Mouse (Mus musculus) Patski (cell line): ENCODE results near the gene Hivep1. TPM values are rescaled to one million over a fixed set of nuclear protein-coding genes. Genes with fewer than 3 reads are reported as not detected.

ENCODE experiments used
- ATAC-seq: fragments of 100-300 bp; one replicate; pipeline ENCODE4 v1.8.0; 2021
- CTCF ChIA-PET: fragments of 350-600 bp; sonication (Branson Sonifier 250); formaldehyde crosslinking; loops from one replicate; lab custom pipeline; 2022; ENCODE audit warnings: inconsistent platforms; lab: Charles Lee
- POLR2A ChIA-PET: fragments of 350-600 bp; sonication (Branson Sonifier 250); formaldehyde crosslinking; loops from one replicate; lab custom pipeline; 2022; ENCODE audit warnings: antibody characterized with exemption, inconsistent platforms; lab: Charles Lee
- DNase-seq: peaks from one replicate; pipeline ENCODE4 v3.0.0-alpha.2; 2011; ENCODE audit warnings: low read depth, low spot score
- H3K27me3 ChIP-seq: fragments of 371-371 bp; one replicate; pipeline ENCODE4 v1.5.1; 2021
- CTCF ChIP-seq: fragments of 100-300 bp; IDR thresholded peaks from one replicate; pipeline ENCODE4 v1.5.1; 2021
- in situ Hi-C: fragments of 300-500 bp; cut with MboI; formaldehyde crosslinking; loops from 3 replicates; pipeline ENCODE4 v1.11.1; 2018; ENCODE audit warnings: low pct_unique_long_range_greater_than_20kb, mixed read lengths
- polyA plus RNA-seq: library from polyadenylated mRNA; unstranded; gene quantifications from one replicate; pipeline ENCODE4 v1.2.3, GENCODE M21; 2021

The Hivep1 gene
- polyA plus RNA-seq, 1 experiment from 2014 or later = 36.5 TPM

GRCm38 (mm10) chr13:42051202-42051906 is 467 bp upstream of the Hivep1 start:
- peak; percentile 73 for ATAC-seq
- TF ChIP-seq CTCF = no peak
- CTCF ChIA-PET = interaction anchor here (0.7 kb wide), 1 partner anchor 284 kb away, joined by 3 read pairs; no protein-coding TSS in a partner anchor
- POLR2A ChIA-PET = interaction anchor here (0.5 to 1.6 kb wide), 5 partner anchors 29 to 375 kb away, joined by 3 to 7 read pairs (median 3); no protein-coding TSS in a partner anchor
- in situ Hi-C loops = loop anchor here (10.0 kb wide), 2 partner anchors 193 to 533 kb away; no protein-coding TSS in a partner anchor
- peak; percentile 88 for DNase-seq
- H3K27me3 ChIP-seq = no peaks in the 10 kb centered on the region

GRCm38 (mm10) chr13:42052696-42053541 is 1.1 kb downstream of the Hivep1 start:
- POLR2A ChIA-PET = interaction anchor here (0.5 to 1.2 kb wide), 4 partner anchors 36 to 251 kb away, joined by 3 to 5 read pairs (median 4); no protein-coding TSS in a partner anchor
- no peak for TF ChIP-seq CTCF
- no peaks in the 10 kb centered on the region for H3K27me3 ChIP-seq
- ATAC-seq (peak; percentile 62), DNase-seq (peak; percentile 64)
- in situ Hi-C loops = loop anchor here (10.0 kb wide), 2 partner anchors 192 to 532 kb away; no protein-coding TSS in a partner anchor
- CTCF ChIA-PET = interaction anchor here (0.6 to 1.1 kb wide), 3 partner anchors 11 to 343 kb away, joined by 3 to 4 read pairs (median 4); no protein-coding TSS in a partner anchor

GRCm38 (mm10) chr13:42053656-42054055 is 1.8 kb downstream of the Hivep1 start:
- no peaks in the 10 kb centered on the region for H3K27me3 ChIP-seq
- POLR2A ChIA-PET = interaction anchor here (0.6 kb wide), 1 partner anchor 131 kb away, joined by 3 read pairs; no protein-coding TSS in a partner anchor
- no peak for TF ChIP-seq CTCF
- in situ Hi-C loops = loop anchor here (10.0 kb wide), 2 partner anchors 191 to 531 kb away; no protein-coding TSS in a partner anchor
- CTCF ChIA-PET = interaction anchor here (0.6 to 1.1 kb wide), 3 partner anchors 12 to 344 kb away, joined by 3 to 4 read pairs (median 4); no protein-coding TSS in a partner anchor
- DNase-seq (no peak), ATAC-seq (no peak)

GRCm38 (mm10) chr13:42054138-42054537 is 2.3 kb downstream of the Hivep1 start:
- CTCF ChIA-PET = no interaction called here
- ATAC-seq = no peak
- POLR2A ChIA-PET = interaction anchor here (0.6 kb wide), 1 partner anchor 130 kb away, joined by 3 read pairs; no protein-coding TSS in a partner anchor
- no peaks in the 10 kb centered on the region for H3K27me3 ChIP-seq
- no peak for TF ChIP-seq CTCF
- no peak for DNase-seq
- in situ Hi-C loops = loop anchor here (10.0 kb wide), 2 partner anchors 191 to 531 kb away; no protein-coding TSS in a partner anchor

- CTCF ChIA-PET = no interaction called here
- TF ChIP-seq CTCF = no peak
- in situ Hi-C loops = loop anchor here (10.0 kb wide), 2 partner anchors 188 to 528 kb away; no protein-coding TSS in a partner anchor
- ATAC-seq (no peak), DNase-seq (no peak)
- H3K27me3 ChIP-seq = no peaks in the 10 kb centered on the region
- POLR2A ChIA-PET = no interaction called here
These were observed 5.0 kb downstream of the Hivep1 start for GRCm38 (mm10) chr13:42056712-42057332.

- DNase-seq = no peak
- ChIA-PET POLR2A (no interaction called here), CTCF (no interaction called here)
- no peak for TF ChIP-seq CTCF
- H3K27me3 ChIP-seq = no peaks in the 10 kb centered on the region
- in situ Hi-C loops = no loop called here
- no peak for ATAC-seq
These were observed 9.2 kb downstream of the Hivep1 start for GRCm38 (mm10) chr13:42060846-42061630.

- POLR2A ChIA-PET = no interaction called here
- no peak for TF ChIP-seq CTCF
- DNase-seq (no peak), ATAC-seq (no peak)
- CTCF ChIA-PET = no interaction called here
- no peaks in the 10 kb centered on the region for H3K27me3 ChIP-seq
- in situ Hi-C loops = no loop called here
These were observed 12.4 kb downstream of the Hivep1 start for GRCm38 (mm10) chr13:42064257-42064656.

- in situ Hi-C loops = no loop called here
- H3K27me3 ChIP-seq = no peaks in the 10 kb centered on the region
- POLR2A ChIA-PET = no interaction called here
- CTCF ChIA-PET = no interaction called here
- DNase-seq (no peak), ATAC-seq (no peak)
- no peak for TF ChIP-seq CTCF
These were observed 18.4 kb downstream of the Hivep1 start for GRCm38 (mm10) chr13:42070236-42070635.

GRCm38 (mm10) chr13:42071011-42071410 is 19.2 kb downstream of the Hivep1 start:
- no peaks in the 10 kb centered on the region for H3K27me3 ChIP-seq
- ATAC-seq (no peak), DNase-seq (no peak)
- CTCF ChIA-PET = no interaction called here
- POLR2A ChIA-PET = no interaction called here
- TF ChIP-seq CTCF = no peak
- in situ Hi-C loops = no loop called here
